Mouse (Mus musculus): Measurements from ENCODE around the gene Sct.

- TF ChIP-seq CTCF (IDR thresholded peaks at IDR 0.05; ENCODE audit: borderline replicate concordance, insufficient read depth, low read length) = no peak
- TF ChIP-seq POLR2A (IDR thresholded peaks at IDR 0.05; ENCODE audit: low read depth, low read length) = no peak; the same call in 1 of the 2 replicates
Measured at GRCm38 (mm10) chr7:141326546-141327446, 47.9 kb upstream of the Sct start.
